Mouse (Mus musculus) hindbrain, embryonic 11.5 days (tissue): ENCODE measurements around the gene Aar2. TPM values are rescaled to one million over a fixed set of nuclear protein-coding genes. Genes with fewer than 3 reads are reported as not detected.

ENCODE experiments used
- ATAC-seq: fragments of 200-750 bp; cut with Nextera tagmentation; 2 replicates; pipeline ENCODE4 v1.8.0; 2017; ENCODE audit warnings: mild to moderate bottlenecking, moderate TSS enrichment, moderate library complexity; ENCODE audit not compliant: low FRiP score
- DNase-seq: peaks from one replicate; pipeline ENCODE4 v3.0.0-alpha.2; 2015; ENCODE audit warnings: low spot score
- H3K27ac ChIP-seq: fragments of 300-500 bp; sonication (generic); 2 replicates; pipeline ENCODE4 v1.5.1; 2014; ENCODE audit warnings: mild to moderate bottlenecking, low read depth, low read length
- H3K27me3 ChIP-seq: fragments of 300-500 bp; sonication (generic); 2 replicates; pipeline ENCODE4 v1.6.1; 2014; ENCODE audit warnings: mild to moderate bottlenecking, low read length, moderate library complexity, mixed read lengths; ENCODE audit not compliant: control insufficient read depth, insufficient read depth
- H3K36me3 ChIP-seq: fragments of 300-500 bp; sonication (generic); 2 replicates; pipeline ENCODE4 v1.6.1; 2014; ENCODE audit warnings: mild to moderate bottlenecking, low read length, moderate library complexity, mixed read lengths; ENCODE audit not compliant: control insufficient read depth, insufficient read depth
- H3K4me1 ChIP-seq: fragments of 300-500 bp; sonication (generic); replicated peaks from 2 replicates; pipeline ENCODE4 v1.6.1; 2014; ENCODE audit warnings: low read length, mixed read lengths; ENCODE audit not compliant: control insufficient read depth, insufficient read depth
- H3K4me2 ChIP-seq: fragments of 300-500 bp; sonication (generic); replicated peaks from 2 replicates; pipeline ENCODE4 v1.6.1; 2014; ENCODE audit warnings: mild to moderate bottlenecking, low read depth, low read length
- H3K4me3 ChIP-seq: fragments of 300-500 bp; sonication (generic); 2 replicates; pipeline ENCODE4 v1.5.1; 2014; ENCODE audit warnings: low read depth, low read length
- H3K9ac ChIP-seq: fragments of 300-500 bp; sonication (generic); 2 replicates; pipeline ENCODE4 v1.6.1; 2014; ENCODE audit warnings: low read depth, low read length
- H3K9me3 ChIP-seq: fragments of 300-500 bp; sonication (generic); 2 replicates; pipeline ENCODE4 v1.6.1; 2016; ENCODE audit warnings: low read length; ENCODE audit not compliant: control insufficient read depth
- WGBS: fragments of 180-500 bp; shearing (Covaris S2); extraction: QIAGEN DNeasy Blood & Tissue Kit; methylation state at CpG from one replicate; pipeline ENCODE4 v1.1.7; 2014; 5-methylcytosine and 5-hydroxymethylcytosine counted together
- polyA plus RNA-seq: library from polyadenylated mRNA; unstranded; fragments of >200 nt; fragmentation: Nextera tagmentation; extraction: Ambion mirVana; gene quantifications from 2 replicates; pipeline ENCODE4 v1.2.1, GENCODE M21; 2014

Aar2 gene
- polyA plus RNA-seq, 1 experiment from 2014 or later: 44.4 TPM

DNA sequence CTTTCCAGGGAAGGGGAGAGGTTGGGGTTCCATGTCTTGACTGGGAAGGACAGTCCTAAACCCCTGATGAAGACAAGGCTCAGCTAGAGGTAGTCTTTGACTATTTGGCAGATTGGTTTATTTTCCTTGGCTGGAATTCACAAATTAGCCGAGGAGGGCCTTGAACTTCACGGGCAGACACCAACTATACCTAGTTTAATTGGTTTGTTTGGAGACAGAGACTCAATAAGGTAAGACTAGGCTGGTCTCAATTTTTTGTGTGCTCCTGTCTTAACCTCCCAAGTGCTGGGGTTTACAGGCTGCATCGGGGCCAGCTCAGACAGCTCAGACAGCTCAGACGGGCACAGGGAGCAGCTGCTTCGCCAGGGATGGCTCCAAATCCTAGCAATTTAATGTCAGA lies 33.1 kb downstream of the Aar2 start:
- H3K9ac ChIP-seq: no peak overlapping the region
- WGBS: 83% methylated on average over 5 of the region's 5 CpGs

DNA sequence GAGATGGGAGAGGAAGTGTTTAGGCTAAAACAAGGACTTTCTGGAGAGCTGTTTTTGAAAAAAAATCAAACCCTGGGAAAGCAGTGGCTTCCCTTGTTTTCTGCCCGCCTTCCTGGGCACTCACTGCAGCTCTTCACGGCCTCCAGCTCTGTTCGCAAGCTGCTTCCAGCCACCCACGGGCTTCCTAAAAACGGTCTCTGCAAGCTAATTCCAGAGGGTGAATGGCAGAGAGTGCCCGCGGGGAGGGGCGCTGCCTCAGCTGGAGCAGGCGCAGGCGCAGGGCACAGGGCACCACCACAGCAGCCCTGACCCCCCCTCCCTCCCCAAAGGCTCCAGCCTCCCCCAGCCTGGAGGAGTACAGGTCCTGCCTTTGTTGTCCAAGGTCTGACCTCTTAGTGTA lies 33.9 kb downstream of the Aar2 start:
- 71% methylated on average over 10 of the region's 10 CpGs for WGBS
- Histone ChIP-seq H3K9ac (no peak overlapping the region), H3K4me3 (no peak overlapping the region), H3K36me3 (no peaks in the 10 kb centered on the region), H3K9me3 (no peaks in the 10 kb centered on the region), H3K27ac (no peak overlapping the region), H3K4me1 (no peaks in the 10 kb centered on the region), H3K27me3 (no peaks in the 10 kb centered on the region), H3K4me2 (no peak overlapping the region)
- DNase-seq: no peak
- no peak for ATAC-seq

More for the DNA sequence above, 33.1 kb downstream of the Aar2 start:
- Histone ChIP-seq H3K27me3 (no peaks in the 10 kb centered on the region), H3K4me3 (no peak overlapping the region), H3K4me2 (no peak overlapping the region), H3K27ac (no peak overlapping the region), H3K4me1 (no peaks in the 10 kb centered on the region), H3K36me3 (no peaks in the 10 kb centered on the region), H3K9me3 (no peaks in the 10 kb centered on the region)
- DNase-seq: no peak
- ATAC-seq: no peak

DNA sequence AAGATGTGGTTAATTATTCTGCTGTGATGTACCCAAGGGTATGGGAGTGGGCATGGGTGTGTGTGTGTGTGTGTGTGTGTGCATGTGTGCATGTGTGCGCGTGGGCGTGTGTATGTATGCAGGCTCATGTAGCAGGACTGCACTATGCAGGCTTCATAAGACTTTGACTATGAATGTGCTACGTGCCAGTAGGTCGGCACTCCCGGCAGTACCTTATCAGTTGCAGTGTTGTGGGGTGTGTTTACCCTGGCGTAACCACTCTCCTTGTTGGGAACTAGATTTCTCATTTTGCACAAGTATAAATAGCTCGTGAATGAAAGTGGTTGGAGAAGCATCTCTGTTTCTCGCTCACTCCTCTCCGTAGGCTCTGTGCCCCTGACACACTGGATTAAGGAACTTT lies 35.5 kb downstream of the Aar2 start:
- 92% methylated on average over 10 of the region's 10 CpGs for WGBS
- H3K4me2 ChIP-seq: no peak overlapping the region

DNA sequence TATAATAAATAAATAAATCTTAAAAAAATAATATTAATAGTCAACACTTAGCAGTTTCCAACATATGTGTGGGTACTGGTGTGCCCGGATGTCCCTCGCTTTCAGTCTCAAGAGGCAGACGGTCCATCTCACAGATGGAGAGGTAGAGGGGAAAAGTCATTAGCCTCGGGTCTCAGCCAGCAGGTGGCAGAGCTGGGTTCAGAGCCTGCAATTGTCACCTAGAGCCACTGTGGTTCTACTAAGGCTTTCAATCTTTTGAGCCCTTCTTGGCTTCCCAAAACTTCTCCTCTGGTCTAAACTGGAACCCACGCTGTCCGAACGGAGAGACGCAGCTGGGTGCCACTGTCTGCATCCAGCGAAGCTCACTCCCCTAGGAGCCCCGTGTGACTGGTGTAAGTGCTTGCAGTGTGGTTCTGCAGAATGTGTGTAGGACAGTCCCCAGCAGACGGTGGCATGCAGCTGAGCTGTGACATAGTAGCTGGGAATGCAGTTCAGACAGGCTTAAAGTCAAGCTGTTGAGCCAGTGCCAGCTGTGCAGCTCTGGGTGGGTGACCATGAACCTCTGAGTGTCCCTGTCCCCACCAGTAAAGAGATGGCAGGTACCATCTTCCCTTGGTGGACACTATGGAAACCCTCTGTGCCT lies 36.9 kb downstream of the Aar2 start:
- no peak overlapping the region for H3K9ac ChIP-seq
- ATAC-seq (0 out of 2 replicates have a peak, but pooled peaks have one; percentile 12), DNase-seq (peak; percentile 14)
- no peak overlapping the region for H3K27ac ChIP-seq
- H3K4me1 ChIP-seq: no peaks in the 10 kb centered on the region
- H3K36me3 ChIP-seq: no peaks in the 10 kb centered on the region
- H3K27me3 ChIP-seq: no peaks in the 10 kb centered on the region
- H3K4me3 ChIP-seq: no peak overlapping the region
- H3K9me3 ChIP-seq: no peaks in the 10 kb centered on the region
- 64% methylated on average over 11 of the region's 11 CpGs for WGBS
- H3K4me2 ChIP-seq: no peak overlapping the region

More for the DNA sequence above, 35.5 kb downstream of the Aar2 start:
- Histone ChIP-seq H3K4me1 (no peaks in the 10 kb centered on the region), H3K36me3 (no peaks in the 10 kb centered on the region), H3K4me3 (no peak overlapping the region), H3K9ac (no peak overlapping the region), H3K9me3 (no peaks in the 10 kb centered on the region), H3K27ac (no peak overlapping the region), H3K27me3 (no peaks in the 10 kb centered on the region)
- ATAC-seq (no peak), DNase-seq (no peak)

DNA sequence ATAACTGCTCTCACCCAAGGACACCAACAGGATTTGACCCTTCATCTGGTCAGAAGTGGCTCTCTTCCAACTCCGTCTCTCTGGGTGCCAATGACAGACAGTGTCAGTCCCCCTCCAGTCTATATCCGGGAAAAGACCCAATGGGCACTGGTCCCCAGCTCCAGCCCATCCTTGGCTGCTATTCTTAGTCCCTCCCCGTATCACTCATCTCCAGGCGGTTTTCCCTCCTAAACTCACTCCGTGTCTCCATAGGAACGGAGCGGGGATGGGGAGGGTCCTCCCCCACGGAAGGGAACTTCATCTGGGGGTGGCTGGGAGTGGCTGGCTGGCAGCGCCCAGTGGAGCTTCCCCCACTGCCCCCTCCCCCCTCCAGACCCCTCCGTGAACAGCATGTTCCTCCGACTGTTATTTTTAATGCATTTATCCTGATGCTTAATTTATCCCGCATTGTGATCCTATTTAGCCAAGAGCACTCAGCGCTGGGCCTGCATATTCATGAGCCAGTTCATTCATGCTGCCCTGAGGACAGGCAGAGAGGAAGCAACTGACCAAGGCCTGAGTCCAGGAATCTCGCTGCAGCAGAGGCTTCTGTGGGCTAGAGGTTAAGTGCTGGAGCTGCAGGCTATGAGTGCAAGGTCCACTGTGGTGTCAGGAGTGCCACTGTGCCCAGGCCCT lies 37.5 kb downstream of the Aar2 start:
- Histone ChIP-seq H3K4me2 (peak overlapping the region; percentile 30), H3K27me3 (no peaks in the 10 kb centered on the region), H3K4me3 (no peak overlapping the region), H3K9ac (no peak overlapping the region), H3K36me3 (no peaks in the 10 kb centered on the region), H3K4me1 (no peaks in the 10 kb centered on the region), H3K27ac (no peak overlapping the region), H3K9me3 (no peaks in the 10 kb centered on the region)
- DNase-seq: peak; percentile 46
- 28% methylated on average over 14 of the region's 14 CpGs for WGBS
- peak; percentile 65 for ATAC-seq

DNA sequence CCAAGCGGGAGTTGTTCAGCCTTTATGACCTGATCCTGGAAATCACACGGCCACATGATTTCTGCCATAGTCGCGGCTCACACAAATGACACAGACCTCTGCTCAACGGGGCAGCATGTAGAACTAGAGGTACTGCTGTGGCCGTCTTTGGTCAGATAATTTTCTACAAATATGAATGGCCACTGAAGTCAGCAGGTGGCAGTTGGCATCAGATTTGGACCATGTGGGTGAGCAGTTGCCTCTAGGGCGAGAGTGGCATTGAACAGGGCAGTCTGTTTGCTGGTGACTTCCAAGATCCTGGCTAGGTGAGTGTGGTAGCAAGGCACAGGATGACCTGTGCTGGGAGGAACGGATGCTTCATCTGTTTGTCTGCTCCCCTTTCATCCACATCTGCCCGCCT lies 42.1 kb downstream of the Aar2 start:
- Histone ChIP-seq H3K27me3 (no peaks in the 10 kb centered on the region), H3K9me3 (no peaks in the 10 kb centered on the region), H3K9ac (no peak overlapping the region), H3K36me3 (no peaks in the 10 kb centered on the region), H3K4me2 (no peak overlapping the region), H3K4me3 (no peak overlapping the region), H3K4me1 (no peaks in the 10 kb centered on the region), H3K27ac (no peak overlapping the region)
- ATAC-seq (no peak), DNase-seq (no peak)
- 91% methylated on average over 9 of the region's 9 CpGs for WGBS

DNA sequence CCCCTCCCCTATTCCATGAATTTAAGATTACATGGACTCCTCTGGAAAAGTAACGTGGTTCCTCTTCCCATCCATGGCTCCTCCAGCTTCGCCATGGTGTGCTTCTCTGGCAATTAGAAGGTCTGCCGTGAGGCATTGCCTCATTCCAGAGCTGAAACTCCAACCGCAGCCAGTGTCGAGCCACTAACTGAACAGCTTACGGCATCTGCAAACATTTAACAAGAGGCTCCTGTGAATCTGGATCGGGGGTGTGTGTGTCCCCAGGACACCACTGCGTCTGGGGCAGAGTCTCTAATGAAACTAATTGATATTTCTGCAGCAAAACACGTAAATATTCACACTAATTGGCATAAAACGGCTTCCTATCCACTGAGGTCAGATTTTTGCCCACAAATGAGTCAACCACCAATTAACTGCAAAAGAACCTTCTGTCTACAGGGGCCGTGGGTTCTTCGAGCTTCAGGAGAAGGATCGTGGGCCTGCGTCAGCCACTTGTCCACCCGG lies 47.7 kb downstream of the Aar2 start:
- DNase-seq (no peak), ATAC-seq (no peak)
- no peaks in the 10 kb centered on the region for H3K36me3 ChIP-seq
- no peak overlapping the region for H3K27ac ChIP-seq
- H3K4me2 ChIP-seq: no peak overlapping the region
- no peaks in the 10 kb centered on the region for H3K9me3 ChIP-seq
- H3K4me3 ChIP-seq: no peak overlapping the region
- H3K9ac ChIP-seq: no peak overlapping the region
- no peaks in the 10 kb centered on the region for H3K4me1 ChIP-seq
- WGBS: 76% methylated on average over 15 of the region's 15 CpGs
- no peaks in the 10 kb centered on the region for H3K27me3 ChIP-seq

DNA sequence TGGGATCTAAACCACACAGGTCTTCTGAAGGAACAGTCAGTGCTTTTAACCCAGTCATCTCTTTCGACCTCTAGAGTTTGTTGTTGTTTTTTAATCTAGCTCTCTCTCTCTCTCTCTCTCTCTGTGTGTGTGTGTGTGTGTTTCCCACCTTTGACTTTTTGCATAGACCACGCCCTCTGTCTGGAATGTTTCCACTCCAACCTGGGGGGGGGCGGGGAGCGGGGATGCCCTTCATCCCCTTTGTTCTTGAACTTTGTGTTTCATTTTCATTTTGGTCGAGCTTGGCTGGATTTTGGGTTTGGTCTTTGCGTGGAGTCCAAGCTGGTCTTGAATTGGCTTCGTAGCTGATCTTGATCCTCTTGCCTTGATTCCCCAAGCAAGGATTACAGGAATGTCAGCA lies 55.2 kb downstream of the Aar2 start:
- no peak overlapping the region for H3K4me3 ChIP-seq
- ATAC-seq (no peak), DNase-seq (no peak)
- H3K9me3 ChIP-seq: no peaks in the 10 kb centered on the region
- 77% methylated on average over 7 of the region's 7 CpGs for WGBS
- H3K36me3 ChIP-seq: no peaks in the 10 kb centered on the region
- no peak overlapping the region for H3K27ac ChIP-seq
- H3K9ac ChIP-seq: no peak overlapping the region
- no peak overlapping the region for H3K4me2 ChIP-seq
- no peaks in the 10 kb centered on the region for H3K4me1 ChIP-seq
- H3K27me3 ChIP-seq: no peaks in the 10 kb centered on the region

DNA sequence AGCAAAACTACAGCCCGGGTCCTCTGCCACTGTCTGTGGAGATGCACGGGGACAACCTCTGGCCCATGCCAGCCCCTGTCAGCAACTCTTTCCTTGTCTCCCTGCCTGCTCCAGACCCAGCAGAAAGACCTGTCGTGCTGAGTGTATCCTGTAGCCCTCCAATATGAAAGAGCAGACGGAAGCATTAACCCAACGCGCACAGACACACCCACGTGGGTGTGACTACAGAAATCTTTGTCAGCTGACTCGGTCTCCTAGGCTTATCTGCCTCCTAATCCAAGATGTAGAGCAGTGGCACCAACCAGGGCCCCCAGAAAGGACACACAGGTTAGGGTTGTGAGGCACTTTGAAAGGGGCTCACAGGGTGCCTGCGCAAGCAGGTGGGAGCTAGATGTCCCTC lies 56.3 kb downstream of the Aar2 start:
- DNase-seq (no peak), ATAC-seq (no peak)
- no peak overlapping the region for H3K9ac ChIP-seq
- 87% methylated on average over 9 of the region's 9 CpGs for WGBS
- no peaks in the 10 kb centered on the region for H3K36me3 ChIP-seq
- H3K4me3 ChIP-seq: no peak overlapping the region
- no peaks in the 10 kb centered on the region for H3K27me3 ChIP-seq
- no peak overlapping the region for H3K4me2 ChIP-seq
- no peaks in the 10 kb centered on the region for H3K4me1 ChIP-seq
- H3K9me3 ChIP-seq: no peaks in the 10 kb centered on the region
- H3K27ac ChIP-seq: no peak overlapping the region
